Mouse (Mus musculus): ENCODE measurements around the gene Adap1.

Gene Adap1

DNA sequence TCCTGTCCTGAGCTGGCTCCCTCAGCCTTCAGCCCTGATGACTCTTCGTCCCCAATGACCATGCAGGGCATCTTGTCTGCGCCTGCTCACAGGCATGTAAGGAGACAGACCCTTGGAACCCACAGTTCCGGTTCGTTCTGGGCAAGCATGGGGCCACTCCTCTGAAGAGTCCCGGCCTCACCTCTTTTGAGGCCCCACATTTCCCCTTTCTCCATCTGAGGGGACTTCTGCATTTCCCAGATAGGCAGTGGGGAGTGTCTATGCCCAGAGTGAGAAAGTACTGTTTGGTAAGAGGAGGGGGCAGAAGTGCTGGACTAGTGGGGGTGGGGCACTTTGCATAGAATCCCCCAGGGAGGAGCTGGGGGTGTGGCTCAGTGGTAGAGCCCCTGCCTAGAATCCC lies 38.3 kb downstream of the Adap1 start:
- no peak for DNase-seq (ENCODE audit: extremely low read depth, low read depth, low spot score)

DNA sequence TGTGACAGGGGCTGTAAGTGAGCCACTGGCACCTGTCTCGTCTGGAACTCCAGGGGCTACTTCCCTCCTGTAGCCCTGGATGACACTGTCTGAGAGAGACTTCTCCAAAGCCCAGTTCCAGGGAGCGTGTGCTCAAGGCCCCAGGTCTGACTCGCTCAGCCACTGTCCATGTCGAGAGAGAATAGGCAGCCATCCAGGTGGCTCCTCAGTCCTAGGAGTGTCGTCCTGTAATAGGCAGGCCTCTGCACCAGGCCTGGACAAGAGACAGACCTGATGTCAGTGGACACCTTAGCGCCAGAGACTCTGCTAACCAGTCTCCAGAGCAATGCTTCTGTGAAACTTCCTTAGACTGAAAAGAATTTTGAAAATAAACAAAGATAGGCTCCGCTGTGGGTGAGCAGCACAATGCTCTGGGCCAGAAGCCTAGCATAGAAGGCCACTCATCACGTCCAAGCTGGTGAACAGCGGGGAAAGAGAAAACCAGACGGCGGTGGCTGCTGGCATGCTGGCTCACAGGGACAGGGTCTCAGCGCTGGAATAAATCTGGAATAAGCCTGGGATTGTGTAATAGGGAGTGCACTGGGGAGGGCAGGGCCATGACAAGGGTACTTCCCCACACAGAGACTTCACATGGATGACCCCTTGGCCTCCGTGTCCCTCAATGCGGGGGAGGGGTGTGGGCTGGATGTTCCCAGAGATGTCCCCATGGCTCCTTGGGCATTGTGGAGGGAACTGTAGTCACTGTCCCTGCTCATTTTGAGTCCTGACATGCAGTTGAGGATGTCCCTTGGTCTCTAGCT lies 39.1 kb downstream of the Adap1 start:
- no peak for DNase-seq (ENCODE audit: extremely low read depth, low read depth, low spot score)

GRCm38 (mm10) chr5:139285383-139286067 lies 39.9 kb downstream of the Adap1 start:
- DNase-seq (ENCODE audit: extremely low read depth, low read depth, low spot score): no peak

DNA sequence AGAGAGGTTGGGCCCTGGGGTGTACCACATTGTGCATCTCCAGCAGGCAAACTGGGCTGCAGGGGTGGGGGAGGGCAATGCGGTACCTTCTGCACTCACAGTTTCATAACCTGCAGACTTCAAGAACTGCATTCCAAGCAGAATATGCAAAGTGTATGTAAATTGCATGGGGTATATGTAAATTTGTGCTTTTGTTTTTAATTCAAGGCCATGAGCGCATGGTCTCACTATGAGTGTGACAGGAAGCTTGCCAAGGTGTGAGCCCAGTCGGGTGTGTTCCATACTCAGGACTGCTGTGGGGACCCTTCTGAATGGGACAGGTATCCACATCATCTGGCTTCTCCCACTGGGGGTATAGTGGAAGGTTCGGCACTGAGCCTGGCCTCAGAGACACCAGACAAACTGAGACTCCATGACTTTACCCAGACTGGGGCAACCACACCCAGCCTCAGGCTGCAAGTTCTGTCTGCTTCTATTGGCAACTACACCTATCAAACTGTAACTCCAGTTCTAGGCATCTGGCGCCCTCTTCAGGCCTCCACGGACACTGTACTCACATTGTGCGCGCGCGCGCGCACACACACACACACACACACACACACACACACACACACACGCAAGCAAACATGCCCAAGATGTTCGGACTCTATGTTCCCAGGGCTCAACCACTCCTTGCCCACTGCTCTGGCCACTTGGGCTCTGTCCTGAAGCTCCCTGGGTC lies 41.8 kb downstream of the Adap1 start:
- no peak for DNase-seq (ENCODE audit: extremely low read depth, low read depth, low spot score)

GRCm38 (mm10) chr5:139282191-139282590 lies 43.2 kb downstream of the Adap1 start:
- DNase-seq (ENCODE audit: extremely low read depth, low read depth, low spot score): no peak

GRCm38 (mm10) chr5:139281373-139282112 lies 43.9 kb downstream of the Adap1 start:
- no peak for DNase-seq (ENCODE audit: extremely low read depth, low read depth, low spot score)

DNA sequence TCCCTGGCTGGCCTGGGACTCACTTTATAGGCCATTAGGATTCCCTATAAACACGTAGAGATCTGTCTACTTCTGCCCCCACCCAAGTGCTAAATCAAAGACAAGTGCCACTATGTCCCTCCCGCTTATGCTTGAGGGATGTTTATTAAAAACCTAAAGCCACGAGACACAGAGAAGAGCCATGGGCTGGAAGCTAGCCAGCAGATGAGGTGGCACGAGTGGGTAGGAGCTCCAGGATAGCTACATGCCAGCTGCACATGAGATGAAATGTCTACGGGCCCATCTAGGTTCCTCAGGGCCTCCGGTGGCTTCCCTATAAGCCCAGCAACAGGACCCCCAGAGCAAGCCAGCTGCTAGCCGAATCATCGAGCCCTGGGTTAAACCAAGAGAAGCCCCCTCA lies 48.1 kb downstream of the Adap1 start:
- no peak for DNase-seq (ENCODE audit: extremely low read depth, low read depth, low spot score)

DNA sequence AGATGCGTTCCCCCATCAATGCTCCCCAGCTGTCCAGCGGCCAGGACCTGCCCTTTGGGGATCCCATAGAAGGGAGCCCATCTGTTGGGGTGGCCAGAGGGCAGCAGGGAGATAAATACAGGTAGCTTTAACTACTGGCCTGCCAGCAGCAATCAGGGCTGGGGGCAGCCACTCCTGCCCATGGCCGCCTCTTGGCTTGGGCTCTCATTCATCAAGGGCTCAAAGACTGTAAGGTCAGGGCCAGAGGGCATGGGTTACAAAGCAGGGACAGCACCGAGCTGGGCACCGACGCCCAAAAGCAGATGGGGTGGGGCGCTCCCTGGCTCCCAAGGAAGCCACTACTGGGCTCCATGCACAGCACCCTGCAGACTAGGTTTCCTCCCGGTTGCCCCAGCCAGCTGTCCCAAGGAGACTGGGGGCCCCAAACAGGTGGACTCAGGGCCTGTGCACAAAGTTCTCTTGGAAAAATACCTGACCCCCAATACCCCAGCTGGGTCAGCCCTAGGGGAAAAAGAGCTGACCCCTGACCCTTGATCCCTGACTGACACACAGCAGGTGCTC lies 53.3 kb downstream of the Adap1 start:
- DNase-seq (ENCODE audit: extremely low read depth, low read depth, low spot score): no peak

- DNase-seq (ENCODE audit: extremely low read depth, low read depth, low spot score): no peak
Measured at GRCm38 (mm10) chr5:139270806-139271521, 54.5 kb downstream of the Adap1 start.

GRCm38 (mm10) chr5:139267661-139268060 lies 57.8 kb downstream of the Adap1 start:
- no peak for DNase-seq (ENCODE audit: extremely low read depth, low read depth, low spot score)

DNA sequence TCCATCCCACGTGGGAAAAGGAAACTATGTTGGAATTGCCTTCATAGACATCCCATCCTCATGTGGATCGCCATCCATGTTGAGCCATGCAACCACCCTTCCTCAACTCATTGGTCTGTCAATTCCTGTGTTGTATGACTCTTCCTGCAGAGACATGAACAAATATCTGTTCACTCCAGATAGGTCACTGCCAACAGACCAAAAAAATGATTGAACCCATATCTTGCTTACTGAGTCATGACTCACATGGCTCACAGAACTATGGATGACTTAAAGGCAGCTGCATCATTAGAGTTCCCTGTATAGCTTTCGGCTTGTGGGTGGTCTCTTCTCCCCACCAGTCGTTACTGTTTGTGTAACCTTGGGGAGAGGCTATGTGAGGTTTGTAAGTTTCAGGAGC lies 64.0 kb downstream of the Adap1 start:
- DNase-seq (ENCODE audit: extremely low read depth, low read depth, low spot score): no peak

DNA sequence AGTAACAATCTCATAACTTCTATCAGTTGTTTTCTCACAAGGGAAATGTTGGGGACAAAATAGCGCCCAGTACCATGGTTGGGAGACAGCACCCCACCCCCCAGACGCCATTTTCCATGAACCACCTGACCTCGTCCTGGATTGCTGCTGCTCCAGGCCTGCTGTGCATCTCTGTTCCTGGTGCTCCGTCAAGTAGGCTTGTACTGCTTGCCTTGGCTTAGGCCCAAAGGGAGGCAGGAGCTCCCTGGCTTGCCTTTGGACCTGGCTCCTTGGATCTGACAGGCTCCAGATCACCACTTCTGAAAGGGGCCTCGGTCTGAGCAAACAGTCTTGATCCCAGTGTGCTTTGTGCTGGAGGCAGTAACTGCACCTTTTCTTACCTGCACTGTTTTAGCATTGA lies 65.6 kb downstream of the Adap1 start:
- no peak for DNase-seq (ENCODE audit: extremely low read depth, low read depth, low spot score)

DNA sequence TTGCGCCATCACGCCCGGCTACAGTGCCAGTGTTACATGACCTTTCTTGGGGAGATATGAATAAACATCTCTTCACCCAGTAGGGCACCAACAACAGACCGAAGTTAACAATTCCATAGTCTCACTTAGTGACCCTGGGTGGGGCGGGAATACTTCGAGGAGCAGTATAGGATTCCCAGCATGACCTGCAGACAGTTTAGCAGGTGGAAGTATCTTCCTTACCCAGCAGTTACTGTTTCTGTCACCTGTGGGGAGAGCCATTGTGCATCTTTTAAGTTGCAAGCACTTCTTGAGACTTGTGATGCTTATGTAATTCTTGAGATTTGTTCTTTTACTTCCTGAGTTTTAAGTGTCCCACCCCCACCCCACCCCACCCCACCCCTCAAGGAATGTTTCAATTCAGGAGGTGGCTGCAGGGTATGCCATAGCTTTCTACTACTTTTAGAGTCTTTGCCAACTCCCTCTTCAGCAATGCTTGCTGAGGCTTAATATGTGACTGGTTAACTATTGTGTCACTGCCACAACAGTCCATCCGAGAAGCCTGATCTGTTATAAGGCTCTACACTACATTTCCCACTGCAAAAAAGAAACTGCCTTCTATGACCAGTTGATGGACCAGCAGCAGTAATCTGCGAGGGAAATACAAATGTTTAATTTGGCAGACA lies 66.9 kb downstream of the Adap1 start:
- DNase-seq (ENCODE audit: extremely low read depth, low read depth, low spot score): no peak

- no peak for DNase-seq (ENCODE audit: extremely low read depth, low read depth, low spot score)
Measured at GRCm38 (mm10) chr5:139257818-139258217, 67.6 kb downstream of the Adap1 start.

DNA sequence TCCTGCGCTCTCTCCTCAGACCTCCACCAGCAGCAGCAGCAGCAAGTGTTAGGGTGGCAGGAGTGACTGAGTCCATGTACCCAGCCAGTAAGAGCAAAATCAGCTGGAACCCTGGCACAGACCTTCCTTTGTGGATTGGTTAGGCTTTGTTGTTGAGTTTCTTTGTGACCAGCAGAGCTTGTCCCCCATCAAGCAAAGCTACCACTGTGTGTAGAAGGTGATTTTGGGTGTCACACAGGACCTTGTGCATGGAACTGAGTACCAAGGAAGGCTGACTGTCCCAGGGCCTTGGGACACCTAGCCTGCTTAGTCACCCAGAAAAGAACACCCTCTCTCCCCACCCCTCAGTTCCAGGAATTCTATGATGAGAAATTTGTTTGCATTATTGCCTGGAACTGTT lies 68.2 kb downstream of the Adap1 start:
- no peak for DNase-seq (ENCODE audit: extremely low read depth, low read depth, low spot score)

DNA sequence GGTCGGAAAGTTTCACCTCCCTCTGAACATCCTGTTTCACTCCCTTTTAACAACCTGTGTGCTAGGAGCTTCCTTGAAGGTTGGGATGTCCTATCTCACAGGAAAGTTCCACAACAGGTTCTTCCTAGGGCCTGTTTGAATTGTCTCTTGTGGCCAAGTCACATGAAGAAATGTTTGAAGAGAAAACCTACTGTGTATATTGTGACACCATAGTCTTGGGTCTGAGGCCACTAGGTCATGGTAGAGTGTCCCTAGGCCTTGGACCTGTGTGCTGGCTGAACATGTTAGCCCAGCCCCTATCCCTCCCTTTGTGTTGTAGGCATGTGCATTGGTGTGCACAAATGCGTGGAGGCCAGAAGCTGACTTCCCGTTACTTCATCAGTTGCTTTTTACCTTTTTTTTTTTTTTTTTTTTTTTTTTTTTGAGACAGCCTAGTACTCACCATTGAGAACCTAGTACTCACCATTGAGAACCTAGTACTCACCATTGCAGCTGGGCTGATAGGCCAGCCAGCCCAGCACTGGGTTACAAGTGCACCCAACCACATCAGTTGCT lies 69.1 kb downstream of the Adap1 start:
- DNase-seq (ENCODE audit: extremely low read depth, low read depth, low spot score): peak; percentile 64

DNA sequence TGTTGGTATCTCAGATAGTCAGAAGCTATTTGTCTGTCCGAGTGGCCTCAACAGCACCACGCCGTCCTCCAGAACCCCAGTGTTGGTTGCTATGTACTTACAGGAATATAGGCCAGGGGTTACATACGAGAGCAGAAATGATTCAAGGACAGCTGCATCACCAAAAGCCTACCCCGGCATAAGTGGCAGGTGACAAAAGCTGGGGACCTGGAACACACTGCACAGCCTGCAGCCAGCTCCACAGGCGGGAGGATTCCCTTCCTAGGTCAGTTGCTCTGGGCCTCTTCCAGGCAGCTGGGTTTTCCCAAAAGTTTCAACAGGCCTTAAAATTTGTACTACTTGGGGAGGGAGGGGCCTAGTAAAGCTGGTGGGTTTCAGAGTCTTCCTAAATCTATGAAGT lies 69.6 kb downstream of the Adap1 start:
- no peak for DNase-seq (ENCODE audit: extremely low read depth, low read depth, low spot score)

DNA sequence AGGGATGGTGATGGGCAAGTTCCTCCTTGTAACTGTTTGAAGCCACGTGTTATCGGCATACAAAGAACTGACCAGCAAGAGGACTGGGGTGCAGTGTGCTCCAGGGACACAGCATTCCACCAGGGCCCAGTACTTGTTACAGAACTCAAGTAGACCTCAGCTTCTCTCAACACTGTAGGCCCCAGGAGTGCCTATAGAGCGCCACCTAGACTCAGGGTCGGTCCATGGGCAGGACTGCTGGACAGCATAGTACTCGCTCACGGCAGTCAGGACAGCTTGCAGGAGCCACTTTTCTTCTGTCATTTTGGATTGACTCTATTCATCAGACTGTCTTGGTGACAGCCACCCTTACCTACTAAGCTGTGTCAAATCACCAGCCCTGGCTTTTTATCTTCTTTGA lies 70.5 kb downstream of the Adap1 start:
- no peak for DNase-seq (ENCODE audit: extremely low read depth, low read depth, low spot score)

- no peak for DNase-seq (ENCODE audit: extremely low read depth, low read depth, low spot score)
Measured at GRCm38 (mm10) chr5:139253301-139253741, 72.1 kb downstream of the Adap1 start.

DNA sequence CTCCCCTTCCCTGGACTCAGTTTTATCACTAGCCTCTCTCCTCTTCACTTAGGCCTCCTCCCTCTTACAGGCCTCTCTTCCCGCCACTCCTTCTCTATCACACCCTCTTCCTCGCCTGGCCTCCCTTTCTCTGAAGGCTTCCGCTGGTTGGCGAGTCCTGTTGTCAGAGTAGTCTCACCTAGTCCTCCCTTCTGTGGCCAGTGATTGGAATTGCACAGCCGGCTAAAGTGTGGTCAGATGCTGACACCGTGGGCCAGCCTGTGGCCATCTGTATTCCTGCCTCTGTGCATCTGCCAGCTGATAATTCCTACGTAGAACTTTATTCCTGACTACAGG lies 72.5 kb downstream of the Adap1 start:
- no peak for DNase-seq (ENCODE audit: extremely low read depth, low read depth, low spot score)

Data from fat pad, adult 2 months (tissue).